Mouse (Mus musculus) neutrophil, adult 5-6 weeks (primary cell): ENCODE data around the gene Sec14l1. TPM values are rescaled to one million over a fixed set of nuclear protein-coding genes. Genes with fewer than 3 reads are reported as not detected.

Experiments
- ATAC-seq: fragments of 151-379, 151-347 bp; 2 replicates; pipeline ENCODE4 v1.8.0; 2017; ENCODE audit warnings: mild to moderate bottlenecking, moderate TSS enrichment; ENCODE audit not compliant: insufficient number of reproducible peaks, poor library complexity, low FRiP score, severe bottlenecking; ENCODE audit errors: extremely low read depth
- total RNA-seq: library from RNA; stranded (forward); fragments of 200-1000 nt; gene quantifications from 2 replicates; pipeline ENCODE4 v1.2.3, GENCODE M21; 2017

Gene Sec14l1
- total RNA-seq, 1 experiment from 2014 or later, result 116 TPM

- no peak for ATAC-seq
Observed at GRCm38 (mm10) chr11:117121164-117121535, 6.2 kb downstream of the Sec14l1 start.

DNA sequence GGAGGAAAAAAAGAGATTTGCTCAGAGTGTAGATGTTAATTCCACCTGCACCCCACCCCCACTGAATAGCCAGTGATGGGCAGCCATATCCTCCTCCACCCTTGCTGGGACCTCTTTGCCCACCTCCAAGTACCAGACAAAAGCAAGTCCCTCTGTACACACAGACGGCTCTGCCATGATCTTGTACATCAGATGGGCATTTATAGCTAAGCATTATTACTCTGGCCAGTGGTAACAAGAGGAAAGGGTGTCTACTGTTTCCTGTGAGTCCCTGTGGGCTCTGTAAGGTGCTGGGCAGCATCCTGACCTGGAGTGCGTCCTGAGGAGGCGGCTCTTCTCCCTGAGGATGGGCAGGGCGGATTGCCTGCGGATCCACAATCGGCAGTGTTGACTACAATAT, 7.0 kb downstream of the Sec14l1 start:
- no peak for ATAC-seq

- ATAC-seq, result no peak
Observed at GRCm38 (mm10) chr11:117123418-117124085, 8.6 kb downstream of the Sec14l1 start.

- no peak for ATAC-seq
Observed at GRCm38 (mm10) chr11:117124539-117124938, 9.6 kb downstream of the Sec14l1 start.

DNA sequence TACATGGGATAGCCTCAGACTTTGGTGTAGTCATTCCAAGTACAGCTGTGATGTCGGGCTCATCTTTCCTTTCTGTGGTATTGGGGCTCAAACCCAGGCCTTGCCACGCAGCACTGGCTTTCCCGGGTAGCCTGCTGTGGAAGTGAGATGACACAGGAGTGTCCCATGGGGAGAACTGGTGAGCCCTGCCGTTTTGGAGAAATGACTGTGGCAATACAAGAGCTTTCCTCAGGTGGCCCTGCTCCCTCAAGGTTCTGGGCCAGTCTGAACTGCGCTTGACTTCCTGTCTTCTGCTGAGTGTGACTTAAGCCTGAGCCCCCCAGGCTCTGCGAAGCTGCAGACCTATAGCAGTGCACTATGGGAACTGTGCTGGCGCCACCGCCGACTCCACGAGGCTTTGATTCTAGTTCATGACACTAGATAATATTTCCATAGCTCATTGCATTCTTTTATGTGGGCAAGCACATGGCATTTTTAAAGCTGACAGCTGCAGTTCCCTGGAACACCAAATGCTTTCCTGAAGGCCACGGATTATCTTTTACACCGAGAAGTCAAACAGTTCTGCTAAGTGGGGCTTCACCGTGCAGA, 12.4 kb downstream of the Sec14l1 start:
- no peak for ATAC-seq

DNA sequence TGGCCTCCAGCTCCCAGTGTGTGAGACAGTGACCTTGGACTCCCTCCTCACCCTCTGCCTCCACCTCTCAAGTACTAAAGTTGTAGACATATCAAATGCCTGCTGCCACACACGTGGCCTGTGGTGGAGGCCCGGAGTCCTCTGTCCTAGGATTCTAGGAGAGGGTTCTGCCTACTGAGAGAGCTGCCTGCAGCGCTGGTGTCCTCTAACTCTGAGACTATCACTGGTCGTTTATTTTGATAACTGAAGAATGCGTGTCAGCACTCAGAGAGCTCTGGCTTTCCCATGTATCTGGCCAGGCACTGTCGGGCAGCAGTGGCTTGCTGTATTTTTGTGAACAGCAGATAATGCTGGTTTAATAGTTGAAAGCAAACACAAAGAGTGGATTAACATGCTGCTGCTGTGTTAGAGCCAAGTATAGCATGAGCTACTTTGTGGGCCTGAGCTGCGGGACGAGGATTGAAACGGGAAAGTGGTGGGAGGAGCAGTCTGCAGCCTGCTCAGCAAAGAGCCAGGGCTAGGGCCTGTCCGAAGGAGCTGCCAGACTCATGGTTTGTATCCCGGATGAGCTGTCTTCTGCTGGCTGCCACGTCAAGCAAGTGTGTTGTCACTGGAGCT, 13.1 kb downstream of the Sec14l1 start:
- no peak for ATAC-seq

- no peak for ATAC-seq
Observed at GRCm38 (mm10) chr11:117129473-117129872, 14.5 kb downstream of the Sec14l1 start.

DNA sequence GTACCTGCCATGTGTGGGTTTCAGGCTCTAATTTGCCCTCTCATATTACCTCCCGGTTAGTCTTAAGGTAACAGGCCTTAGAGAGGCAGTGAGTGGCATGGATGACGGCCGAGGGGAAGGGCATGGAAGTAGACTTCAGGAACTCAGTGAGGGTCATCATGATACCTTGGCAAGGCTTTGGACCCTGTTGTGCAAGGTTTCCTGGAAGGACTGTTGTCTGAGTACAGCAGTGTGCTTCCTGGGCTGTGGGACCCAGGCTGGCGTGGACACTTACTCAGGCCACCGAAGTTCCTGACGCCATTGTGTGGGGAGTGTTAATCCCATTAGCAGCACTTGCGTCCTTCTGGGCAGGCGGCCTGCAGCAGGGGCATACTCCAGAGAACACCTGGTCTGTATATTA, 15.1 kb downstream of the Sec14l1 start:
- no peak for ATAC-seq

GRCm38 (mm10) chr11:117130888-117131287, 15.9 kb downstream of the Sec14l1 start:
- ATAC-seq, result no peak

DNA sequence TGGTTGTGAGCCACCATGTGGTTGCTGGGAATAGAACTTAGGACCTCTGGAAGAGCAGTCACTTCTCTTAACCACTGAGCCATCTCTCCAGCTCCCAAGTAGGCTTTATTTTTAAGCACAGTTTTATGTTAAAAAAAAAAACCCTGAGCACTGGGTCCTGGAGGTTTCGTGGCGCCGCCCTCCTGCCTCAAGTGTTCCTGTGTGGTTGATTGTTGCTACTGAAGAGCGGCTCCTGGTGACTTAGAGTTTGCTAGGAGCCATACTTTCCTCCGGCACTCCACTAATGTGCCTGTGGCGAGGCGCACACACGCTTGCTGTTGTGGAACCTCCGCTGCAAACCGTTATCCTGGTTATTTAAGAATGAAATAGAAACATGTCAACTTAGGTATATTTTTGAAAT, 16.5 kb downstream of the Sec14l1 start:
- ATAC-seq, result no peak

DNA sequence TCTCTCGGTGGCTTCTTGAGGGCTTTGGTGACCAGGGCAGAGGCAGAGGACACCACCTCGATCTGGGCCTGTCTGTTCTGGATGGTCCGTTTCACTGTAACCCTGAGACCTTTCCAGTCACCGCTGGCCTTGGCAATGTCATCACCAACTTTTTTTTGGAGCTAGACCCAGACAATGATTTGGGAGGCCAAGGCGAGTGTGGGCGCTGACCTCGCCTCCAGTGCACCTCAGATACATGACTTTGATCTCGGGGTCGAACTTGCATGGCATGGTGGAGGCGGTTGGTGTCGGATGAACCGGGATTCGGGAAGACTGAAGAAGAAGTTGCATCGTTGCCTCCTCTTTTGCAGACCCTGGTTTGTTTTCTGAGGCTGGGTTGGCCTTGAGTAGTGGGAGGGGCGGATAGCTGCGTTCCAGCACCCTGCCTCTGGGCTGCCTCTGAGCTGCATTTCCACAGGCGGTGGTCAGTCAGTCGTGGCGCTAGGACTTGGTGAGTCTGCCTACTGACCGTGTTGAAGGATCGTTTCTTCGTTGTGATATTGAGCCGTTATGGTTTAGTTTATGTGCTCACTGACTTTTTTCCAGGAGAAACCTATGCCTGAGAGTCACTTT, 19.9 kb downstream of the Sec14l1 start:
- no peak for ATAC-seq

GRCm38 (mm10) chr11:117135457-117136290, 20.7 kb downstream of the Sec14l1 start:
- no peak for ATAC-seq

DNA sequence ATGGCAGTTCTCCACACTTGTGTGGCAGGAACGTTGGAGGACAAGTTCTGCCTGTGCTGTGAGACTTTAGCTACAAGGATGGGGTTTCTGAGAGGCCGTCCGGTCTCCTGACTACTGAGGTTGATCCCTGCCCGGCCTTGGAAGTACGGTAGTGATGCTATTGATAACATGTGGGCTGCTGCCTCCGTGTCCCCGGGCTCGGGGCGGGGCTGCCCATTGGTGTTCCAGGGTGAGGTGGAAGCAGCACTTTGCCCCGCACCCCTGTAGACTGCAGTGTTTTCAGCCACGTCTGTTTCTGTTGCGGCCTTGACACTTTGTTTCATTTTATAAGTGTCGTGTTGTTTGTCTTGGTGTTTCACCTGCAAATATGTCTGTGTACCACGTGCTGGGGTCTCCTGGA, 21.9 kb downstream of the Sec14l1 start:
- no peak for ATAC-seq

- ATAC-seq, result no peak
Observed at GRCm38 (mm10) chr11:117138213-117138761, 23.3 kb downstream of the Sec14l1 start.

GRCm38 (mm10) chr11:117138795-117139463, 24.0 kb downstream of the Sec14l1 start:
- no peak for ATAC-seq

GRCm38 (mm10) chr11:117141376-117142001, 26.5 kb downstream of the Sec14l1 start:
- ATAC-seq, result no peak

GRCm38 (mm10) chr11:117142507-117142906, 27.5 kb downstream of the Sec14l1 start:
- ATAC-seq, result no peak

GRCm38 (mm10) chr11:117145451-117146117, 30.6 kb downstream of the Sec14l1 start:
- ATAC-seq, result no peak
